Mouse (Mus musculus) kidney, postnatal 10 days (tissue): Measurements from ENCODE around the gene Calhm3.

Experiments used
- DNase-seq: peaks from one replicate; pipeline ENCODE4 v3.0.0; 2021; ENCODE audit warnings: mixed read lengths

Gene Calhm3

GRCm38 (mm10) chr19:47104641-47105271 is 52.8 kb downstream of the Calhm3 start:
- no peak for DNase-seq
